Mouse (Mus musculus) CD4-positive, CD25-positive, alpha-beta regulatory T cell, adult 4 months (primary cell): ENCODE measurements around the gene 1700088E04Rik. TPM values are rescaled to one million over a fixed set of nuclear protein-coding genes. Genes with fewer than 3 reads are reported as not detected.

Source experiments
- ATAC-seq: one replicate; pipeline ENCODE4 v1.8.0; 2017
- polyA plus RNA-seq, 2 experiments: library from polyadenylated mRNA; unstranded; fragments of 100-300 nt; shearing (Covaris generic); gene quantifications; one replicate each; pipeline ENCODE4 v1.2.1; 2017

The 1700088E04Rik gene
- polyA plus RNA-seq, 2 experiments from 2014 or later = 4.1 to 10.1 TPM

- no peak for ATAC-seq
Observed at GRCm38 (mm10) chr15:79130782-79131181, 10.3 kb downstream of the 1700088E04Rik start.

GRCm38 (mm10) chr15:79129311-79129710 is 11.7 kb downstream of the 1700088E04Rik start:
- no peak for ATAC-seq

DNA sequence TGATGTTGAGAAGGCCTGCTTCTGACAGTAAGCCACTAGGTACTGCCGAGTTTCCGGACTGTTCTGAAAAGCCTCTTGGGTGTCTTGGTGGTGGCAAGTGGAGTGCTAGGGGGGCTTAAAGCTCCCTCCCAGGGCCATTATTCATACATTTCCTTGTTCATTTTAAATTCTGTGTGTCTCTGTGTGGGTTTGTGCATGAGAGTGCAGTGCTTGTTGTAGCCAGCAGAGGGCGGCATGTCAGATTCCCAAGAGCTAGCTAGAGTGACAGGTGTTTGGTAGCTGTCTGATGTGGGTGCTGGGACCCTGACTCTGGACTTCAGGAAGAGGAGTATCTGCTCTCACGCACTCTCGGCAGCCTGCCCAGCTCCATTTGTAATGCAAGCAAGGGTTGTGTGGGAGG is 12.8 kb downstream of the 1700088E04Rik start:
- ATAC-seq = no peak

DNA sequence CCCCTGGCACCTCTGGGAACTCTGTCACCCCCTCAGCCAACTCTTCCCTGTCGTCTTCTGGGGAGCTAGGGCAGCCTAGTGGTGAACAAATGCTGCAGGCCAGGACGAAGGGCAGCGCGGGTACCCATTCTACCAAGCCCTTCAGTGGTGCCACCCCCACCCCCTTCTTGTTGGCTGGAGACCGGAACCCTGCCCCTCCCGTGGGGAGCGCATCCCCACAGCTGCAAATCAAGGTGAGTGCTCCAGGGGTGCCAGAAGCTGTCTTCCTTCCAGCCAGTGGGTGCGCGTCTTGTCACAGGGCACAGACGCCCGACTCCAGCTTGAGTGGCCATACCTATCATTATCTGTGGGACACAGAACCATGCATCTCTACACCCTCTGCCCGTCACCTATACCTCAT is 14.0 kb downstream of the 1700088E04Rik start:
- no peak for ATAC-seq

GRCm38 (mm10) chr15:79126217-79126932 is 14.7 kb downstream of the 1700088E04Rik start:
- ATAC-seq = peak; percentile 39

GRCm38 (mm10) chr15:79124331-79124875 is 16.6 kb downstream of the 1700088E04Rik start:
- no peak for ATAC-seq

DNA sequence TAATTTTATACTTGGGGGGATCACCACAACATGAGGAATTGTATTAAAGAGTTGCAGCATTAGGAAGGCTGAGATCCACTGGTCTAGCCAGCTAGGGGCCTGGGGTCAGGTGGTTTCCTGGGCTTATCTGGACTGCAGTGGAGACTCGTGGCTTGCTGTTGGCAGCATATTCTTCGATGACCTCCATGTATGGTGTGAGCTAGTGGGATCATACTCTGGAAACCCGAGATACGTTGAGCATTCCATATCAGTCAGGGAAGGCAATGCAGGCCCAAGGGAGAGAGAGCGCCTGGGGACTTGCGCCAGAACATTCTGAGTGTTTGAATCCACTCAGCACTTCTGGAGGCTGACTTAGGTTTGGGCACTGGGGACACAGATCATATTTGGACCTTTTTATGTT is 17.3 kb downstream of the 1700088E04Rik start:
- ATAC-seq = no peak

GRCm38 (mm10) chr15:79122546-79122945 is 18.5 kb downstream of the 1700088E04Rik start:
- no peak for ATAC-seq

DNA sequence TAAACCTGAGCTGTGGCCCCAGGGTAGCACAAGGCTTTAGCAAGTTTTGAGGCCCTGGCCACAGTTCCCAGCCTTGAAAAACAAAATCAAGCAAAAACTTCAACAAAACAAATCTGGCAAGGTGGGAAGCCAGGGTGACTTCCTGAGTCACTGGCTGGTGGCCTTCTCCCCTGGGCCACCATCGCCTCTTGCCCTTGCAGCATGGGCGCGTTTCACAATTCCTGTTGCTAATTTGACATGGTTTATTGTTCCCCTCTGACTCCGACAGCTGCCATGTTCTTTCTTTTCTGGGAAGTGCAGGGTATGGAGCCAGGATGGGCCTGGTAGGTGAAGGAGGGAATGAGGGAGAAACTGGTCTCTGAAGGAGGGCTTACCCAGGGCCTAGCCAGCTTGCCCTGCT is 18.9 kb downstream of the 1700088E04Rik start:
- no peak for ATAC-seq

DNA sequence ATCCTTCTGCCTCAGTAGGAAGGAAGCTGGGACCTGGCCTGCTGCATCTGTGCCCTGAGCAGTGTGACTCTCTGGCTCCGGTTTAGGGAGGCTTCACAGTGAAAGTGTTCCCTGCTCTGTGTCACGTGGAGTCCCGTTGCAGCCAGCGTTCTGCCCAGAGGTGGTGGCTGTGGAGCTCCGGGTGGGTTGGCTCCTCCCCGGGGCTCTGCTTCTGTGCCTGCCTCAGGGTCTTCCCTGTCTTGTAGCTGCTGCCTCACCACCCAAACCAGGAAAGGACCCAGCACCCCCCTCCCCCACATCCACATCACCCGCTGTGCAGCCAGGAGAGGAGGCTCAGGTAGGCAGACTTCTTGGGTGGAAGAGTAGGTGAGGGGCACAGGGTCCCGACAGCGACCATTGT is 21.6 kb downstream of the 1700088E04Rik start:
- no peak for ATAC-seq

DNA sequence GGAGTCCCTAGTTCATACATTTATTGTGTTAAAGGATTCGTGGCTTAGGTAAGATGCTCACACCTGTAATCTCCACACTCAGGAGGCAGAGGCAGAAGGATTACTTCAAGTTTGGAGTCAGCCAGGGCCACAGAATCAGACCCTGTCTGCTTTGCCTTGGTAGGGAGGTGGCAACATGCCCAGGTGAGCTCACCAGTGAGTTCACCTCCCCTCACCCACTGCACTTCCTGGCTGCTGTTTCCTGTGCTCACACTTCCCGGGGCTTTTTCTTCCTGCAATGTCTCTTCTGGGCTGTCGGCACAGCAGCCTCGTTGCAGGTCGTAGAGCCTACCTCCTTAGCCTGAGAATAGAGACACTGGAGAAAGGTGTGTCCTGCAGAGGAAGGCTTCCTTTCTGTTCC is 25.8 kb downstream of the 1700088E04Rik start:
- peak; percentile 91 for ATAC-seq

DNA sequence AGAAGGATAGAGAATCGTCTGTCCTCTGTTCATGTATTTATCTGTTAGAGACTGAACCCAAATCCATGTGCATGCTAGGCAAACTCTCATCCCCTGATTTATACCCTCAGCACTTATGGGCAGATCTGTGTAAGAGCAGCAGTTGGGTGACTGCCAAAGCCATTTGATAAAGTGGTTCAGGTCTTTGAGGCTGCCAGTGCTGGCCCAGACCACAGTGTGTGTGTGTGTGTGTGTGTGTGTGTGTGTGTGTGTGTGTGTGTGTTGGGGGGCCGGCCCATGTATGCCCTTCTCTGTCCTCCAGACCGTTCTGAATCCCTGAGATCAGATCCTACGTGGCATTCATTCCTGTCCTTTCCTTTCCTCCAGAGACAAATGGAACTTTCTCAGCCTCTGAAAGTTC is 29.3 kb downstream of the 1700088E04Rik start:
- no peak for ATAC-seq

DNA sequence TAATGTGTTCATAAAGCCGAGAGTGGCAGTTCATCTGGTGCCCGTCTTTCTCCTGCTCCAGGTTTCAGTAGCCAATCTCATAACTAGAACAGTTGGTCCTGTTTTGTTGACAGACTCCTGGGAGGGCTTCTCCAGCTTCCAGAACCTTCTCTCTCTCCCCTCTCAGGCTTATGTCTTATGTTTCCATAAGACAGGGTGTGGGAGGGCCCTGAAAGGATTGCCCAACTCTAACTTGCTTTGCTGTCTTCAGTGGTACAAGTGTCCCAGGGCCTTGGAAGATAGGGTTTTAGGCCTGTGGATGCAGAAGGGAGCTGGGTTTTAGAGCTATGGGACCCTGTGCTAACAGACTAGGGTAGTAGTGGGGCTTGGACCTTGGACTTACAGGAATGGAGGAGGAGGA is 30.5 kb downstream of the 1700088E04Rik start:
- no peak for ATAC-seq

DNA sequence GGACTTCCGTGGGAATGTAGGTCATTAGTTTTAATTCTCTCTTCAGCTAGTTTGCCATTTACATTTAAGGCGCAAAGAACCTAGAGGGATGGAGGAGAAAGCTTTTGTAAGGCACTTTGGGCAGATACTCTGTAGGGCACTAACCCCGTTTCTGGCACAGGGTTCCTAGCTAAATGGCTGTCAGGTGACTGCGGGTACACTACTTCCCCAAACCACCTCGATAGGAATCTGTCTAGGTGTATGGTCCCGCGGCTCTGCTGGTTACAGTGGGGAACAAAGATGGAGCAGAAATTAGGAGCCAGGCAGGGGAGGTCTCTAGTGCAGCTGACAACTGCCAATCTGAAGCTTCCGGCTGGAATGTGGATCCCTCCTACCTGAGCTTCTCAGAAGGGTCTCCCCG is 31.0 kb downstream of the 1700088E04Rik start:
- no peak for ATAC-seq

GRCm38 (mm10) chr15:79109321-79109934 is 31.6 kb downstream of the 1700088E04Rik start:
- ATAC-seq = peak; percentile 76

DNA sequence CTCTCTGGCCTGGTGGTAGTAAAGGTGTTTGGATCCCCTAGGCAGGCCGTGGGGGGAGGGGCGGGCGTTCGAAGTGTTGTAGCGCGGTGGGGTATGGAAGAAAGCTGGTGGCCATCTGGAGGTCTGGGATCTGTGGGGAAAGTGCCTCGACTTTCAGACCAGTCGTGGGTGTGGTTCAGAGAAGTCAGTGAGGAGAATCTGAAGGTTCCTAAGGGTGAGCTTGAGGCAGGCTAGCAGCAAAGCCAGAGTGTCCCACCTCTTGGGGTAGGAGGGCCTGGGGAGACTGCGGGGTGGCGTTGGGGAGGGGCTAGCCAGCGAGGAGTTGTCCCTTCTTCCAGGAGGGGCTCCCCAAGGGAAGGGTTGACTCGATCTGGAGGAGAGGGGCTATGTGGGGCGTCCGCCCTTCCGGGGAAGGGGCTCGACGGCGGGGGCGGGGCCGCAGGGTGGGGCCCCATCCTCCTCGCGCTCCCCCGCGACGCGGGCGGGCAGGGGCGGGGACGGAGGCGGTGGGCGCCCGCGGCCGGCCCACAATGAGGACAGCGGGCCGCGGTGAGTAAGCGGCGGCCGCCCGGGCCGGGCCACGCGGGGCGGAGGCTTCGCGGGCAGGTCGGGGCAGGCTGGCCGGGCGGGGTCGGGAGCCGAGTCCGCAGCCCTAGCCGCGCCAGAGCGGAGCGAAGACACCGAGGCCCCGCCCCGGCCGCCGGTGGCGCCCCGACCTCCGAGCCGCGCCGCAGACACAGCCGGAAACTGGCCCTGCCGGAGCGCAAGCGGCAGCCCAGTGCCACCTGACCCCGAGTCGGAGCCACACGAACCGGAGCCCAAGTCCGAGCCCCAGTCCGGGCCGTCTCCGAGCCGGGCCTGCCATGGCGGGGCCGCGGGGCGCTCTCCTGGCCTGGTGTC is 32.4 kb downstream of the 1700088E04Rik start, which contains the start of gene Micall1:
Gene Micall1 (plus strand): TSS at position 478 of the 900 bp plus-strand sequence.
- ATAC-seq = peak; percentile 75

GRCm38 (mm10) chr15:79107966-79108365 is 33.1 kb downstream of the 1700088E04Rik start:
- no peak for ATAC-seq

DNA sequence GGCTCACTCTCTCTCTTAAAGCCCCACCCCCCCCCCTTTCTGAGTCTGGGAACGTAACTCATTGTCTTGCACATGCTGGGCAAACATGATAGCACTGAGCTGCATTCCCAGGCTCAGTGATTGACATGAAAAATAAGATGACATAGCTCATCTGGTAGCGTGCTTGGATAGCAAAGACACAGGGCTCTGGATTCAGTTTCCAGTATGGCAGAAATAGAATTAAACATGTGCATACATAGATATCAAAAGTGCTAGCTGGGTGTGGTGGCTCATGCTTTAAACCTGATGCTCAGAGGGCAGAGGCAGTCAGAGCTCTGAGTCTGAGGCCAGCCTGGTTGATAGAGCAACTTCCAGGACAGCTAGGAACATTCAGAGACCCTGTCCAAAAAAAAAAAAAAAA is 35.2 kb downstream of the 1700088E04Rik start:
- ATAC-seq = no peak

- ATAC-seq = no peak
Observed at GRCm38 (mm10) chr15:79103264-79103663, 37.8 kb downstream of the 1700088E04Rik start.

- no peak for ATAC-seq
Observed at GRCm38 (mm10) chr15:79101531-79101930, 39.5 kb downstream of the 1700088E04Rik start.

- ATAC-seq = no peak
Observed at GRCm38 (mm10) chr15:79100391-79100790, 40.7 kb downstream of the 1700088E04Rik start.

DNA sequence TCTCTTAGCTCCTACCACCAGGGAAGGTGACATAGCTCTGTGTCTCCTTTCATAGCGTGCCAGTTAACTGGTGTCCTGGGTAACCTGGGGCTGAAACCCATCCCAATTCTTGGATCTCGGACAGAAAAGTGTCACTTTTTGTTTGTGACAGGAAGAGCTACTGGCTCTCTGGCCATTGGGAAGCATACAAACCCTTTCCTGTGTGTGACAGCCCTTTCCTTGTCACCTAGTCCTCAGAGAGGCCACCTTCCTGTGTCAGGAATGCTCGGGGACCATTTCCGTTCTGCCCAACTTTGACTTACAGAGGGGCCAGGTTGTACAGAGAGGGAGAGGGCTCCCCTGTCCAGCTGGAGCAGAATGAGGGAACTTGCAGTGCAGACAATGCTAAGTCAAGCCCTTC is 41.6 kb downstream of the 1700088E04Rik start:
- no peak for ATAC-seq

DNA sequence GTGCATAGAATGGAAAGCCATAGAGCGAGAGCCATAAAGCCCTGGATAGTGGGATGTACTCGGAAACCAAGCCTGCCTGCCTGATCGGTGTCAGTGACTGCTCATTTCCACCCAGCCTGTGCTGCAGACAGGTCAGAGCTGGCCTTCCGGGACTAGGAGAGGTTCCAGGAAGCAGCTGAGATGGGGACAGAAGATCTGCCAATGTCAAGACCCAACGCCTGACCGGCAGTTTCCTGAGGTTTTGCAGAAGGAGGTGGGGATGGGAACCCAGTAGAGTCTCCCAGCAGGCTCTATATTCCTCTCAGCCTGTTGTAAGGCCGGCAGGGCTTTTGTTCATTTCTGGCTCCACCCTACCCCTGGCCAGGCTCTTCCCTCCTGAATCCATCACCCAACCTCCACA is 42.2 kb downstream of the 1700088E04Rik start:
- ATAC-seq = no peak
